Mouse (Mus musculus) testis, adult 2 months (tissue): Measurements from ENCODE around the gene Kdm2a.

Experiments
- CTCF ChIP-seq: fragments of 200-500 bp; IDR thresholded peaks from 2 replicates; pipeline ENCODE4 v1.5.1; 2012; ENCODE audit warnings: low read depth, mild to moderate bottlenecking, inconsistent platforms, low read length, moderate library complexity; ENCODE audit not compliant: control insufficient read depth, insufficient read depth, insufficient replicate concordance
- POLR2A ChIP-seq: fragments of 200-500 bp; IDR thresholded peaks from 2 replicates; pipeline ENCODE4 v1.6.1; 2012; ENCODE audit warnings: low read depth, mild to moderate bottlenecking, inconsistent platforms, low read length, moderate library complexity; ENCODE audit not compliant: control insufficient read depth

DNA sequence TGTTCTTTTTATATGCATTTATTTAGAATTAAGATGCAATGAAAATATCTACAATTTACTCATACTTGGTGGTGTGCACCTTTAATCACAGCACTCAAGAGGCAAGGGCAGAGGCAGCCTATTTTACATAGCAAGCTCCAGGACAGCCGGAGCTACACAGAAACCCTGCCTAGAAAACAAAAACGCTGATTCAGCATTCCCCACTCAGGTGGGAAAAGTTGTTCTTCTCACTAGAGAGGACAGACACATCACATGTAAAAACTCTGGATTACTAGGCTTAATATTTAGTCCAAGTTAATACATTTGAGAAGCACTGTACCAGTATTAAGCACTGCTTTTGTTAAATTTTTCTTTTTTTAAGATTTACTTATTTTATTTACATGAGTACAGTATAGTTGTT lies 48.6 kb downstream of the Kdm2a start:
- TF ChIP-seq CTCF (no peak), POLR2A (no peak)
